Mouse (Mus musculus) embryo, embryonic 11.5 days (tissue): ENCODE data around the gene Atp6v1g1.

Source experiments
- DNase-seq: peaks from one replicate; pipeline ENCODE4 v3.0.0-alpha.2; 2012; ENCODE audit warnings: low read depth, low spot score

Atp6v1g1 gene

DNA sequence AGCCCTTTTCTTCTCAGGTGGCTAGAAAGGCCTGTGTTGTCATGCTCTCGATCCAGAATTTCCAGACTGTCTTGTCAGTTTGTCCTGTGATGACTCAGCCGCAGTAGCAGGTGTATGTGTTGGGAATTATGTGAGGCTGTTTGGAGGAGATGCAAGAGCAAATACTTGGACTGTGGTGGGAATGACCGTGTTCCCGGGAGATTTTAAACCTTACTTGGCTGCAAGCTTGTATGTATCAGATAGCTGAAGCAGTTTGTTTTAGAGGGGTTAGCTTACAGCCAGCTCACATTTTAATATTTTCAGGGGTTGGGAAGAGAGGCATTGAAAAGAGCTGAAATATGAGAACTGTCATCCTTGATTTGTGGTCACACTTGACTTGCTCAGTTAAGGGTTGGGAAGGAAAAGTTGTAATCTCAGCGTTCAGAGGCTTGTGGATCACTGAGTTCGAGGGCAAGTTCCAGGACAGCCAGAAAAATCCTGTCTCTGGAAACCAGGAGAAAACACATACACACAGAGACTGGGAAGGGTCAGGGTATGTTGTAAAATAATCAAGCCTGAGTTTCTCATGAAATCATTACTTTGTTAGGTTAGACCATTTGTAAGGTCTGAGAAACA lies 2.0 kb downstream of the Atp6v1g1 start:
- DNase-seq = no peak

DNA sequence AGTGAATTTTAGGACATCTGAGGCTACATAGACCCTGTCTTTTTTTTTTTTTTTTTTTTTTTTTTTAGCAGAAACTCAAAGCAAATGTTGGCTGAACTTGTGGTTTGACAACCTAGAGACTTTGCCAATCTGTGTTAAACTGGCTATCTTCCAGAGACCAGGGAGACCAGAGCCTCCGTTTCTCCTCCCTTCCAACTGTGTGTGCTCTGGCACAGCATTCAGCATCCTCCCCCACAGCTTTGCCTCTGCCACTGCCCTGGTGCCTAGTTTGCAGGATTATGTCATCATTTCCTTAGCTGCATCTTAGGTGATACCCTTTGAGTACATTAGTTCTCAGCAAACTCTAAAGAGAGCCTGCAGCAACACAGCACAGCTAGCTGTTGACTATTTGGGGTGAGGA lies 3.2 kb downstream of the Atp6v1g1 start:
- DNase-seq = no peak

DNA sequence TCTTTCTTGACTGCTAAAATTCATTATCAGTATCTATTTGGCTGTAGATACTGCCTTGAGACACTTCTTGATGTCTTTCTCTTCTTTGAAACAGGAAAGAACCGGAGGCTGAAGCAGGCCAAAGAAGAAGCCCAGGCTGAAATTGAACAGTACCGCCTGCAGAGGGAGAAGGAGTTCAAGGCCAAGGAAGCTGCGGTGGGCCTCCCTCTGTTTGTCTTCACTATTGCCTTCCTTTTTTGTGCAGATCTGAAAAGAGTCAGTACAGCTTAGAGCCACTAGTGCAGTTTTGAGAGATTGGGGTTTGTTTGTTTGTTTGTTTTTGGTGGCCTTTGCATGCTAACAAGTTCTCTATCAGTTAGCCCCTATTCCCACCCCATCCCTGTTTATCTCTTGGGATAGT lies 3.9 kb downstream of the Atp6v1g1 start:
- DNase-seq = no peak

DNA sequence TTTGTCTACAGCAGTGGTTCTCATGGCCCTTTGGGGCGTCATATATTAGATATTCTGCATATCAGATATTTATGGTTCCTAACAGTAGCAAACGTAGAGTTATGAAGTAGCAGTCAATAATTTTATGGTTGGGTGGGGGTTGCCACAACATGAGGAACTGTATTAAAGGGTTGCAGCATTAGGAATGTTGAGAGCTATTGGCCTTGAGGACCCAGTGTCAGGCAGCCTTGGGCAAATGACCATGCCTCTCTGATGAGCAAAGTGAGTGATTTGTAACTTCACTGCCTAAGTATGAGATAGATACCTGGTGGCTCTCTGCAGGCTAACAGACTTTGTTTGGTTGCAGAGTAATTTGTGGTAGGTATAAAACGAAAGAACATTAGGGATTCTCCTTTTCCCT lies 6.3 kb downstream of the Atp6v1g1 start:
- DNase-seq = no peak

DNA sequence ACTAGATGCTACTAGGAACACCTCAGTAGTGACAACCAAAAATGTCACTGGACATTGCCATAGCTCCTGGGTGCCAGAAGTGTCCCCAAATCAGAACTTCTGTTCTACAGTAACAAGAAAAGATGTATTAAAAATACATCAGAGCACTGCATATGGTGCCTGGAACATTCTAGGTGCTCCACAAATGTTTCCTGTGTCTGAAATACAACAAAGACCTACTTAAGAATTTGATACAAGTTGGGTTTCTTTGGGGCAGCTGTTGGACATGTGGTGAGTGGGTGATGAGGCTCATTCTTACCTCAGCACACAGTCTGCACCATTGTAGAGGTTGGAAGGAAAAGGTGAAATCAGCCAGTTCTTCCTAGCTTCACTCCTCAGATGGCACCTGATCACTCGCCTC lies 8.3 kb downstream of the Atp6v1g1 start:
- no peak for DNase-seq

DNA sequence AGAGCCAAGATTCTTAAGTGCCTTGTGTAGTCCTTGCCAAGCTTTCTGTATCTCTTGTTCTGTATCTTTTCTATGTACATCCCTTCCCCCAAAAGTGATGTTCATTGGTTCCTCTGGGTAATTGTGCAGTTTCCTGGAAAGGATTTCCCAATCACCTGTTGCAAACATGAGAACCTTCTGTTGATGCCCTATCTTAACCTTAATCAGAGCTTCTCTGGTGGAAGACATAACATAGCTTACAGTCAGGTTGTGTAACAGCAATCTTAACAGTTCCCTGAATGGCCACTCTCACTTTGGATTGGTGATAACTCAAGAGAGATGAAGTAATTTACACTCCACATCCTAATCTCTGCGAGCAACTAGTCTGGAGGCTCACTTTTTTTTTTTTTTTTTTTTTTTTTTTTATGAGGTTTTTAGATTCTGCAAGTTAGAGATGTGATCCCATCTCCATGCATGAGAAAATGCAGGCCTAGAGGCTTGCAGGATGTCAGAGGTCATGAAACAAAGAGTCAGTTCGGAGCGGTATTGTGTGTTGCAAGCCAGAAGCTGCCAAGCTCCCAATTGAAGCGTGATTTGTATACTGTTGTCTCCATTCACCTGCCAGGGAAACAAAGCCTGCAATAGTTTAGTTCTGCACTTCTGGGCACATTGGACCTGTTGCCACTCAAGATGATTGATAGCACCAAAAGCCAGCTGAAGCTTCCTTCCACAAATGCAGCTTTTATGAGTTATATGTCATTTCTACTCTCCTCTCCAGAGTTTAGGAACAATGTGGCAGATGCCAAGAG lies 9.4 kb downstream of the Atp6v1g1 start:
- DNase-seq = no peak

DNA sequence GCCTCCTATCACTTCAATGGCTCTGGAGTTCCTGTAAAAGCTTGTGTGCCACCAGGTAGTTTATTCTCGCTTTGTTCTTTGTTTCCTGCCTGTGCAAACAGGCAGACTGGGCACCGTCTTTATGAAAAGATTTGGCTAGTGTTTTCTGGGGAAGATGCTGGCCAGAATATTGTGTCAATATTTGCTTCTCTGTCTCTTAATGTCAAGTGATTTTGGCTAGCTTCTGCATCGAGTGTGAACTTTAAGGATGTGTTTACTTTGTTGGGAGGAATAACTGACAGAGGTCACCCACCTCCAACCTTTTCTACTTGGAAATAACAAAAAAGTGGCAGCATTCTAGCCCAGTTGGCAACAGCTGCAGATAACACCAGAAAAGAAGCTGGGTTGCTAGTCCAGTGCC lies 10.0 kb downstream of the Atp6v1g1 start:
- no peak for DNase-seq

DNA sequence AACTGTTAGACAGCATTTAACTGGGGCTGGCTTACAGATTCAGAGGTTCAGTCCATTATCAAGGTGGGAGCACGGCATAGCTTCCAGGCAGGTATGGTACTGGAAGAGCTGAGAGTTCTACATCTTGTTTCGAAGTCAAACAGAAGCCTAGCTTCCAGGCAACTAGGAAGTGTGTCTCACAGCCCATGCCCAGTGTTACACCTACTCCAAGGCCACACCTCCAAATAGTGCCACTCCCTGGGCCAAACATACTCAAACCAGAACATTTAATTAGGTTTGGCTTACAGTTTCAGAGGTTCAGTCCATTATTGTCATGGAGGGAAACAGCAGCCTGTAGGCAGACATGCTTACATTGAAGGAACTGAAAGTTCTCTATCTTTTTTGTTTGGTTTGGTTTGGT lies 10.5 kb downstream of the Atp6v1g1 start:
- no peak for DNase-seq

DNA sequence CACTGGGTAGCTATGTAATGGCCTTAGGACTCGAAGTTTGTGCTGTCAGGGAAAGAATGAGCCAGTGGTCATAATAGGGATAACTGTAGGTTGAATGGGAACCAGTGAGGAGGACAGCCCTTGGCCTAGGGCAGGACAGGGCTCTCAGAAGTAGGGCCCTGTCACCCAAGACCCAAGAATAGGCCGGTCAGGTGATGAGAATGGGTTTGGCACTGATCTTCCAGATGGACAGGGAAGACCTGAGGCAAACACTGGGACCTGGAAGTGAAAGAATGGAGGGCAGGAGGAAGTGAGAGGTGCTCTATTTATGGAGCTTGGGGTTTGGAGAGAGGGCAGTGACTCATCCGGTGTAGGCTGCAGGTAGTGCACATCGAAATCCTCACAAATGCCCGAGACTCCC lies 12.1 kb downstream of the Atp6v1g1 start:
- no peak for DNase-seq

DNA sequence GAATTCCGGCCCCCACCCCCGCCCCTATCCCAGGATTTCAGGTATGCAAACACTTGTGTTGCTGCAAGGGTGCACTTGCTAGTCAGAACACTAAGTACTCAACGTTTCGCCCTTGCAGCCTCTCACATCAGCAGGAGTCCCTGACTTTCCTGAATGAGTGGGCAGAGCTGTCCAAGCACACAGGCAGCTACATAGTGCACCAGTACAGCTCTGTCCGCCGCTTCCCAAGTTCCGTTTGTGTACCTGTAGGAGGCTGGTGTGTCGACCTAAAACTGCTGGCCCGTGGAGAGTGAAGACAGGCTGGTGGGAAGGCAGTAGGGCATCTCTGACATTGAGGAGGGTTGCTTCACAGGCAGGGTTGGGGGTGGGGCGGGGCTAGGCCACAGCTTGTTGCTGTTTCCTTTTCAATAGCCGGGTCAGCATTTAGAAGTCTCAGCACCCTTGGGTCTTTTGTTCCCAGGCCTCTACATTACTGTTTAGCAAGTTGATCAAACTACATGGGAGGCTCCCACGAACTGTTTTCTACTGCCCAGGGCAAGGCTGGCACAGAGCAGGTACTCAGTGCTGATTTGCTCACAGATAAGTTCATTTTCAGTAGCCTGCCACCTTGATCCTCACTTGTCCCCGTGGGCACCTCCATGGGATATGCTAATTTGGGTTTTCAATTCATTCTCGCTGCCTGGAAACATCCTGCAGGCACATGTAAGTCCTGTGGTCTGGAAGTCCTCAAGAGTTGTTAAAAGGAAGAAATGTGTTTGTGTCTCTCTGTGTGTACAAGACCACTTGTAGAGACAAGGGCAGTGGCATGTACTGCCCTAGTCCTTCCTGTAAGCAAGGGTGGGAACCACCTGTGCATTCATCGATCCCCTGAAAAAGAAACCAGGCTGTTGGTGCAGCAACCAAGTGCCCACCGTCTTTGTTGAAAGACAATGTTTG lies 12.8 kb downstream of the Atp6v1g1 start:
- no peak for DNase-seq

DNA sequence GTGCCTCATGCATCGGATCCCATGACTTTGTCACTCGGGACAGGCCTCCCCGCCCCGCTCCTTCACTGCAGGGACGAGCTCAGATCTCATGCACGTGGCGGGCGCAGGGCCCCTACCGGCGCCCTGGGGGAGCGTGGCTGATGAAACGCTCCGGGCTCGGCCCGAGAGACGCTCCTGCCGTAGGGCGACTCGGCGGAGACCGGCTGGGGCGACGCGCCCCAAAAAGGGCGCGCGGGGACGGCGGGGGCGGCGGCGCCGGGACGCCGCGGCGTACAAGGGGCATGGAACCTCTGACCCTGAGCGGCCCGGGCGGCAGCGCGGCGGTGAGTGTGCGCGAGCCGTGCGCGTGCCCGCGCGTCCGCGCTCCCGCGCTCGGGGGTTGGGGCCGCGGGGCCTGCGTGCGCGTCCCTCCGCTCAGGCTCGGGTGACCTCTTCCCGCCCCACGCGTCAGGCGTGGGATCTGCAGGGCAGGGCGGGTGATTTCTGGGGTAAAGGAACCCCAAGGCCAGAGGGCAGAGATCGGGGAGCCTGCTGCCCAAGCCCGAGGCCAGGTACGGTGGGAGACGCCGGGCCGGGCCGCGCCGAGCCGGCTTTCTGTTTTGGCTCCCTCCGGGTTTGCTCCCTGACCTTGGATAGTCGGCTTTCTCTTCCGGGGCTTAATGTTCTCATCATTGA lies 14.0 kb downstream of the Atp6v1g1 start, which contains the start of gene Tmem268:
TSS of gene Tmem268 (plus strand) at position 375 of the 675 bp plus-strand sequence.
- DNase-seq = peak; percentile 63

DNA sequence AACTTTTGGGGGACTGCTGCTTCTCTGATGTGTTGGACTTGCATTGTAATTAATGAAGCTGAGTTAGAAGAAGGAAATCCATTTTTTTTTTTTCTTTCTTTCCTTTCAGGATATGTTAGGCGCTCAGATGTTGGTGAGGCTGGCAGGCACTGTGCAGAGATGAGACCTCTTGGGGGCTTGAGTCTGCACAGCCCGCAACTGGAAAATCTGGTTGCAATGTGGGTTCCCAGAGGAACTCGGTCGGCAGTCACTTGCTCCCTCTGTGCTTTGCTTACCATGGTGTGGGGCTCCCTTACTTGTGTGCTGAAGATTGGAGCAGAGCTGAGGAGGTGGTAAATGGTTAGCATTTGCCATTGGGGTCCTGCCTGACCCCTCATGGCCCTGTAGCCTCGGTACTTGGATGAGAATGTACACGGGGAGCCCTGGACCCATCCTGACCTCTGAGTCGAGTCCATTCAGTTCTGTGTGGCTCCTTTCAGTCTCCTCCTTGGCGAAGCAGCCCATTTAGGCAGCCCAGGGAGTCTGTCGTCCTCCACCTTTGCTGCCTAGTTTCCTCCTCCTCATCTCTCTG lies 14.6 kb downstream of the Atp6v1g1 start:
- DNase-seq = no peak

DNA sequence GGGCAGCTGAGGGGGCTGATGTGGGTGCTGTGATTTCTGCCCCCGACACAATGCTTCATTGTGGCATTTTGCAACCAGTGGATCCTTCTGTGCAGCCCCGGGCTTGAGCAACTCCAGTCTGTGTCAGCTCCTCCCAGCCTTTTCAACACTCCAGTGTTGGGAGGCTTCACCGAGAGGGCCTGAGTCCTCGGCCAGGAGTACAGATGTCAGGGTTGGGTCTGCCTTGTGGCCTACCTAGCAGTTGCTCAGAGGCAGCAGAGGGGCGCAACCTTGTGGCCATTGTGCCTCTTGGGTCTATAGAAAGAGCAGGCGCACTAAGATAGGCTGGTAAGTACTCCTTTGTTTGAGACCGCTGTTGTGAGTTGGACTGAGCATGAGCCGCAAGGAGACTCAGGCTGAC lies 15.5 kb downstream of the Atp6v1g1 start:
- DNase-seq = no peak

DNA sequence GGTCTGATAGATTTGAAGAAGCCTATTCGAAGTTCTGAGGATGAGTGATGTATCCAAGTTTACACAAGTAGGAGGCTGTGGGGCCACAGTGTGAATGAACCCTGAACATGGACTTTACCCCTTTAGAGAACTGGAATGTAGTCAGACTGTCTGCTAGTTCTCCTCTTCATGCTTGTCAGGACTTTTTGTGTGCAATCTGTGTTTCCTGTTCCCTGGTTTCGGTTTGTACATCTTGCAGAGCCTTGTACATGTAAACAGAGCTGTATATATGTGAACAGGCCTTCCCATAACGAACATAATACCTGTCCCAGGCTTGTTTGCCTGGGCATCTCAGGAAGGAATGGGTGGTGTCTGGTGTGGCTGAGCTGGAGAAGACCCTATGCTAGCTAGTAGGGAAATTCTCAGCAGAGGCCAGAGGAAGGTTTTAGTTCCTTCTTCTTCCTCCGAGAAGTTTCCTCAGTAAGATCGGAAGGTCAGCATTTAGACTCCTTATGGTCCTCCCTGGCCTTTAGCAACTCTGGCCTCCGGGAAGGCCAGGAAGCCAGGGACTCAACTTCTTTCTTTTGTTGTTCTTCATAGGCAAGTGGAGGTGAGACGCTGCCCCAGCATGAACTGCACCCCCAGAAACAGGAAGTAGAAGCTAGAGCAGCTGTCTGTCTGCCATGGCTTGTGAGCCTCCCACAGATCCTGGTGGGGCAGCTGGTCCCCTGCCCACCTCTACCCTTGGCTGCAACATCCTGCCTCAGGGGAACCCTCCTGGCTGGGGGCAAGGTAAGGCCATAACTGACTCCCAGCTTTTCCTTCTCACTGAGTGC lies 17.5 kb downstream of the Atp6v1g1 start:
- DNase-seq = no peak

DNA sequence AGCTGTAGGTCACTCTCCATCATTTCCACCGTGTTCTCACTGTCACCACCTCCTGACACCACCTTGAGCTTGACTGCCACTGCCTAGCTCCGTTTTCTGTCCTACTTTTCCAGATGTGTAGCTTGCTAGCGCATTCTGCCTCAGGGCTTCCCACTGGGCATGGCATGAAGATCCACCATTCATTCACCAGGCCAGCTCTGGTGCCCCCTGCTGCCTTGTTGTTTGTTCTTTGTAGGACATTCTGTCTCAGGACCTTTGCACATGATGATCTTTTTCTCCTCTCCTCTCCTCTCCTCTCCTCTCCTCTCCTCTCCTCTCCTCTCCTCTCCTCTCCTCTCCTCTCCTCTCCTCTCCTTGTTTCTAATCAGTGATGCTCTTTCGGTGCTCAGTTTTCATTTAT lies 18.2 kb downstream of the Atp6v1g1 start:
- no peak for DNase-seq

DNA sequence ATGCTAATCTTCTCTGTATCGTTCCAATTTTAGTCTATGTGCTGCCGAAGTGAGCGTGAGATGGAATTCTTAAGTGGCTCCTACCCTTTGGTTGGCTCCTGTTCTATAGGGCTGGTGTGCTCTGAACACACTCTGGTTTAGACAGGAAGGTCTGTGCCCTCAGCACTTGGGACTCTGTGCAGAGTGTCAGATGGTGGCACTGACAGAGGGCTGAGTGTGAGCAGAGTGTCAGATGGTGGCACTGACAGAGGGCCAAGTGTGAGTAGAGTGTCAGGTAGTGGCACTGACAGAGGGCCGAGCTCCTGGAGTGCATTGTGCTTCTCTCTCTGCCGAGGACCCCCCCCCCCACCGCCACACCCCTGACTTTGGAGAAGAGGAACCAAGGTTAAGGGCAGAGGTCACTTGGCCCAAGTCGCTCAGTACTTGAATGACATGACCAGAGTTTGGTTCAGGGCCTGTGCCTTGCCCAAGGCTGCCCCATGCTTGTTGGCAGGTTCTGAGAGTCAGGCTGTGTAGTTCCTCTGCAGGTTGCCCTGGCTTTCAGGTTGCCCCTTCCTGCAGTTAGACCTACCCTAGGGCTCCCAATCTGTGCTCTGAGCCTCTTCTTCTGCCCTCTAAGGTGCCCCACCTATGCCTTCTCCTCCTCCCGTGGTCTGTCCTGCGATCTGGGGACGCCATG lies 23.3 kb downstream of the Atp6v1g1 start:
- no peak for DNase-seq

DNA sequence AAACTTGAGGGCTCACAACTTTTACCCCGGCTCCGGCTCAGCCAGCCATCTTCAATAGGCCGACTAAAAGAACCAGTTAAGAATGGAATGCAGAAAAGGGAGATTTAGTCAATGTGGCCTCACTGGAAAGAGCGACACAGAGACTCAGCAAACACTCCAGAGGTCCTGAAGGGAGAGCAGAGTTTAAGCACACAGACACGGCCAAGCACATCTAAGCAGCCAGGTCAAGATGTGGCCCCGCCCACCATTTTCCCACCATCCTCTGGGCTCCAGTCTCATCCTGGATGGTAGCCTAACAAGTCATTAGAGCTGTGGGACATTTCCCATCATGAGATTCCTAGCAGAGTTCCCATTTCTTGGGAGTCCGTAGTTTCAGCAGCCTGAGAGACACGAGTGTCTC lies 24.8 kb downstream of the Atp6v1g1 start:
- DNase-seq = no peak

DNA sequence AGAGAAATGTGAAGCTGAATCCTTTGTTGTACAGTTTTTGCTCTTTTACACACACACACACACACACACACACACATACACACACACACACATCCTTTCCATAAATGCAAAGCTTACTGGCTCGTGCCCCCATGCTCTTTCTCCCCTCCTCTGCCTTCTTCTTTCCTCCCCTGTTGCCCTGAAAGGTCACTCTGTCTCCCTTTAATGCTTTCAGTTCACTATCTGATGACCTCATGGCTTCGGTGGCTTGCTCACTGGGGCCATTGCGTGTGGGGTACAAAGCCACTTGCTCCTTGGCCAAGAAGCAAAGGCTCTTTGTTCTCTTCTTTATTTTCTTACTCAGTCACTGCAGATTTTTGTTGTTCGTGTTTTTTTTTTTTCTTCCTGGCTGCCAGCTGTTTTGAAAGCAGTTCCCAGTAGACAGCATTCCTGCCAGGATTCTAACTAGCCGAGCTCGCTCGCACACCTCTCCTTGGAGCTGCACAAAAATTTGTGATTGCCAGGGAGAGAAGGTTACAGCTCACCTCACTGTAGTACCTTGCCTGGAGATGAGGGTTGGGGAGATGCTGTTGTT lies 25.7 kb downstream of the Atp6v1g1 start:
- no peak for DNase-seq

DNA sequence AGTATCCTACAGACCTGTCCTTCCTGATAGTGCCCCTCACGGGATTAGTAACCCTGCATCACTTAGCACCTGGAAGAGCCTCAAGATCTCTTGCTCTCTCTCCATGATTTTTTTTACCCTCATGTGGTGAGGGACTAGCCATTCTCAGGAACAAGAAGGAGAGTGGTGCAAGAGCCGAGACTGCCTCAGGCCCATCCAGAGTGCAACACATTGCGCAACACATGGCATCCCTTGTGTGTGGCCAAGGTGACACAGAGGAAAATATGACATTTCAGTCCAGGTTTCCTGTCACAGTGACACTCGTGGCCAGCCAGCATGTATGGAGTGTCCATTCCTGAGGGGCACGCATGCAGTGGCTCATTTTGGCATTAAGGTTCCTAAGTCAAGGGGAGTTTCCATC lies 28.0 kb downstream of the Atp6v1g1 start:
- no peak for DNase-seq

DNA sequence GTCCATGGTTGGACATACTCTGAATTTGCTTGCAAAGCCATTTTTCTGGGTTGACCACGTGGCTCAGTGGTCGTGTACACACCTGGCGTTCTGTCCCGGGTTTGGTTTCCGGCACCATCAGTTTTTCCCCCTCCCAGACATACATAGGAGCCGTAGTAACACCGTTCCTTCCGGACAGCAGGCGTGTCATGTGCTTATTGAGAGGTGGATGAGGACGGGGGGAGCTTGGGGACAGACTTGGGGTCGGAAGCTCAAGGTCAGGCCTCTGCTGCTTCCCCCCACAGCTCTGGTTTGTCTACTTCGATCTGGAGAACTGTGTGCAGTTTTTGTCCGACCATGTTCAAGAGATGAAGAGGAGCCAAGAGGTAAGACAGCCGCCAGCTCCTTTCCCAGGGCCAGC lies 35.1 kb downstream of the Atp6v1g1 start:
- DNase-seq = no peak
